Mouse (Mus musculus) inflammation-experienced regulatory T-cells, adult 6 months (primary cell): ENCODE data around the gene Cox16. TPM values are rescaled to one million over a fixed set of nuclear protein-coding genes. Genes with fewer than 3 reads are reported as not detected.
A peak's percentile ranks its signal among the peaks of the same experiment; 100 is the strongest.
"Not testable (repeated sequence)": the region's sequence is repeated elsewhere in the genome, so short reads cannot be mapped to it uniquely, and the experiment has no call there.

Experiments used
- ATAC-seq: one replicate; pipeline ENCODE4 v1.8.0; 2017
- polyA plus RNA-seq, 3 experiments: library from polyadenylated mRNA; unstranded; fragments of 100-300 nt; shearing (Covaris generic); gene quantifications; one replicate each; pipeline ENCODE4 v1.2.1; 2017

Gene Cox16
- 100 to 1,000 TPM; 149 to 174 (median 159) TPM for polyA plus RNA-seq

GRCm38 (mm10) chr12:81484727-81485191, at the start of gene Cox16:
Cox16 (minus strand) TSS chr12:81485127.
- peak; percentile 97 for ATAC-seq

GRCm38 (mm10) chr12:81533029-81533419, 48.1 kb upstream of the Cox16 start:
- no peak for ATAC-seq

- peak; percentile 89 for ATAC-seq
Observed at GRCm38 (mm10) chr12:81532316-81533028, 47.5 kb upstream of the Cox16 start, which contains the start of the genes Gm20498 and Synj2bp. Gm20498 (minus strand) TSS chr12:81532905. Synj2bp (minus strand) TSS chr12:81532911.

GRCm38 (mm10) chr12:81530587-81530986, 45.7 kb upstream of the Cox16 start:
- not testable (repeated sequence) for ATAC-seq

DNA sequence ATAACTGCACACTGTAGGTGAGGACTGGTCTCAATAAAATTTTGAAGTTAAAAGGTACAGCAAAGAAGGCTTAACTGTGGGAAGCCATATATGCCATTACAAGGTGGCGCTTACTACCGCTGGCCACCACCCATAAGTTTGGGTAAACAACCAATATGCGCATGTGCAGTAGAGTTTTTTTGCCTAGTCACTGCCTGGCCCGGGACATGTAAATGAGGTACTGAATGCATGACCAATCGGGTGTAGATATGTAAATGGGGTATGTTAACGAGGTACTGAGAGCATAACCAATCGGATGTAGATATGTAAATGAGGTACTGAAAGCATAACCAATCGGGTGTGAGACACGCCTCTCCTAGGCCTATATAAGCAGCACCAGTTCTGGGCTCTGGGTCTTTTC, 12.0 kb upstream of the Cox16 start:
- ATAC-seq: not testable (repeated sequence)

DNA sequence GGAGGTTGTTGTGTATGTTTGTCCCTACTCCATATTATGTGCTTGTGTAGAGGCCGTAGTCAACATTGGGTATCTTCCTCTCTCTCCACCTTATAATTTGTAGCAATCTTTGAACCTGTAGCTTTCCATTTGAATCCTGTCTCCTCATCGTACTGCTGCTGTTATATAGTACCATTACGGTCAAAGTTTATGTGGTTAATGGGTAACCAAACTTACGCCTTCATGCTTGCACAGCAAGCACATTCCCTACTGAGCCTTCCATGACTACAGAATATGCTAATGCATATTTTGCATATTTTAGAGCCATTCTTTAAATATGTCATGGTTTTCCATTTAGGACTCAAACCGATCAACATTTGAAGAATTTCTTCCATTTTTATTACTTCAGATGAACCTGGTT, 5.6 kb upstream of the Cox16 start:
- ATAC-seq: no peak

GRCm38 (mm10) chr12:81485311-81485710, 384 bp upstream of the Cox16 start:
- ATAC-seq: no peak

GRCm38 (mm10) chr12:81484212-81484611, 715 bp downstream of the Cox16 start:
- no peak for ATAC-seq

GRCm38 (mm10) chr12:81483656-81484055, 1.3 kb downstream of the Cox16 start:
- no peak for ATAC-seq

DNA sequence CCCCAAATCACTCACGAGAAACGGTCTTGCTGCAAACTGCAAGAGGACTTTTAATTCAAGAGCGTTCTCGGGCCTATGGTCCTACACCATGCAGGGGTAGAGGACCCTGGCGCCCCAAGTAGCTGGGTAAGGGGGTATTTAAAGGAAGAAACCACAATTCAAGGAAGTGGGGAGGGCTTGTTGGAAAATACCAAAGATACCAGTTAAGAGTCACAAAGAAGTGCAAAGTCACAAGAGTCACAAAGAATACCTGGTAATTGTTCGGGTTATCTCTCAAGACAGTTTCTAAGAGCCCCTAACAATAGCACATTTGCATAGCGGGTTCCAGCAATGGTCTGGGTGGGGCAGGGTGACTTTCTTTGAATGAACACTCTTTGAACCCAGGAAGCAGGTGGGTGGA, 25.9 kb downstream of the Cox16 start:
- ATAC-seq: not testable (repeated sequence)

DNA sequence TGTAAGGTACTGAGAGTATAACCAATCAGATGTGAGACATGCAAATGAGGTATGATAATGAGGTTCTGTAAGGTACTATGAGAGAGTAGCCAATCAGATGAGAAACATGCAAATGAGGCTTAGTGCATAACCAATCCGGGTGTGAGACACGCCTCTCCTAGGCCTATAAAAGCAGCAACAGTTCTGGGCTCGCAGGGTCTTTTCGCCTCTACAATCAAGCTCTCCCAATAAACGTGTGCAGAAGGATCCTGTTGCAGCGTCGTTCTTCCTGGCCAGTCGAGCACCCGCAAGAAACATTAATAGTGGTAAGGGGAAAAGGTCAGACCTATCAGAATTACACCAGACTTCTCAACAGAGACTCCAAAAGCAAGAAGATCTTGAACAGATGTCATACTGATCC, 45.9 kb downstream of the Cox16 start:
- not testable (repeated sequence) for ATAC-seq

- ATAC-seq: not testable (repeated sequence)
Observed at GRCm38 (mm10) chr12:81434778-81435177, 50.1 kb downstream of the Cox16 start.

DNA sequence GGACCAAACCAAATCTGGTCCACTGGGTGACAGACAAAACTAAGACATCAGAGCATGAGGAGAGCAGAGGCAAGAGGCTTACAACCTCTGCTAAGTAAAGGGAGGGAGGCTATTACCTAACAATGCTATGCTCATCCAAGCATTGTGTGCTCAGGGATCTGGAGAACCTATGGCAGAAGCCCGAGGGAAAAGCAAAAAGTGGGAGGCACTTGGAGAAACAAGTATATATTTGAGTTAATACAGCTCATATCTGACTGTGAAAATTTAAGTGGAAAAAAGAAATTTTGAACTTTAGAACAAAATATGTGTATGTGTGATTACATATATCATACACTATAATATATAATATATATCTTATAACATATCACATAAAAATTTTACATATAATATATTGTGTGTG, 63.1 kb downstream of the Cox16 start, which contains the start of gene Adam4:
Gene Adam4 (minus strand): TSS at position 101 of the 400 bp plus-strand sequence.
- ATAC-seq: no peak

GRCm38 (mm10) chr12:81413211-81413610, 71.7 kb downstream of the Cox16 start:
- ATAC-seq: no peak

DNA sequence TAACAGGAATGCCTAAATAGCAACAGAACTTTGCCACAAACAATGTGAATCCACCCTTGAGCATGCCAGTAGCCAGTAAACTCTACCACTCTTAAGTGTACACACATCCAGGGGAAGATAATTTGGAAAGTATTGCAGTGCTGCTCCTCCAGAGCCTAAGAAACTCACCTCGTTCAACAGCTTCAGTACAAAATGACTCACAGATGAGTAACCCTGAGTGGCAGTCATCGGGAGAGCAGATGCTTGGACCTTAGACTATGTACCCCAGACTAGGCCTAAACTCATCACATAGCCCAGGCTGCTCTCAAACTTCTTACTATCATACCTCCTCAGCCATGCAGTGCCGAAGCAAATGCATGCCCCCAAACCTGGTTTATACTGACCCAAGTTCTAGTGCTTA, 76.0 kb downstream of the Cox16 start:
- ATAC-seq: no peak

GRCm38 (mm10) chr12:81402187-81402586, 82.7 kb downstream of the Cox16 start:
- no peak for ATAC-seq

- ATAC-seq: not testable (repeated sequence)
Observed at GRCm38 (mm10) chr12:81379364-81379763, 105.6 kb downstream of the Cox16 start, which contains the start of gene Gm4787. Gm4787 (minus strand) TSS chr12:81379464.

- ATAC-seq: no peak
Observed at GRCm38 (mm10) chr12:81333841-81334240, 151.1 kb downstream of the Cox16 start.

GRCm38 (mm10) chr12:81332875-81333421, 152.0 kb downstream of the Cox16 start, which contains the start of gene Slc8a3:
Slc8a3 (minus strand) TSS chr12:81333180.
- ATAC-seq: no peak

DNA sequence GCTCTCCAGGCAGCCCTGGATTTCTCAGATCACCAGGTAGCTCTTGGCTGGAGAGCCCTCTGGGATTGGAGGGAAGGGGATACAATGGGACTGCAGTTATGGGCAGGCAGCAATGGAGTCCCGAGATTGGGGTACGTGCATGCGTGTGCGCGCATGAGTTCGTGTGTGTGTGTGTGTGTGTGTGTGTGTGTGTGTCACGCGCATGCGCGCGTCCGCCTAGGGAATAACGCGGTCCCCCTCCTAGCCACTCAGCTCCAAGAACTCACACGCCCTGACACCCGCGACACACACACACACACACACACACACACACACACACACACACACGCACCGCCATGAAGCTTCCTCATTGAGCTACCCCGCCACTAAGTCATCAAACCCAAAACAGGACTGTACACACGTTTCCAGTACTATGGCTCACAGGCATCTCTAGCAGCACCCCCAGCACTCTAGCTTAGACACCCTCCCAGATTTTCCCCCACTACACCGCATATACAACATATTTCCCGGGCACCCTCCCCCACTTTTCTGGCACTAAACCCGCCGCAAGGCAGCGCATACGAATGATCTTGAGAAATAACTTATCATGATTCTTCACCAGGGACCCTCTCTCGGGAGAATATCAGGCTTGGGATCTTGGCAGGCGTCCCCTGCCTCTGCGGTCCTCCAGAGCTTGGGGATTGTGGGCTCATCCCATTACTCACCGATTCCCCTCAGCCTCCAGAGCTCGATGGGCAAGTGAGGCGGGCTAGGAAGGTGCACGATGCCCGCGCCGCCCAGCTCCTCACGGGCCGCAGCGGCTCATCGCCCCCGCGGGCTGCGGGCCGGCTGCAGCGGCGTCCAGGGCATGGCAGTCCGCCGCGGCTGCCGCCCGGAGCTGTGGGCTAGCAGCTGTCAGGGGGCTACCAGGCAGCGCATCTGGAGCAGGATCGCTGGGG, 152.7 kb downstream of the Cox16 start:
- no peak for ATAC-seq

GRCm38 (mm10) chr12:81331046-81331638, 153.8 kb downstream of the Cox16 start:
- no peak for ATAC-seq

DNA sequence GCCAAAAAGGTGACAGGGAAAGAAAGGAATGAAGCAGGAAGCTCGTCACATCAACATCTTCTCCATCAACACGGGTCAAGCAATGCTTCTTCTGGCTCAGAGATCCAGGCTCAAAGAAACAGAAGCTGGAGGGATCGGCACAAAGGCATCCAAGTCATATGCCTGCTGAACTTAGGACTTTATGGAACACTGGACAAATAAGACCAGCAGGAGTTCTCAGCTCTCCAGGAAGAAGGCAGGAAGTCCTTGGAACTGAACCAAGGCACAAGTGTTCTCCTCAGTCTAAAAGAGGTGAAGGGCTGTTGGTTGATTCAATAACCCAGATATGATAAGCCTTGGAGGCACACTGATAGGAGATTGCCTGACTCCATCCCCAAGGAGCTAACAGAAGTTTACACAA, 159.9 kb downstream of the Cox16 start:
- no peak for ATAC-seq
